Mouse (Mus musculus) layer of hippocampus, adult 8-10 months (tissue): ENCODE results near the gene Fam122a. TPM values are rescaled to one million over a fixed set of nuclear protein-coding genes. Genes with fewer than 3 reads are reported as not detected.

Source experiments
- DNase-seq, 2 experiments: peaks; one replicate each; pipeline ENCODE4 v3.0.0; 2022; ENCODE audit warnings: low spot score in 2 of 2
- total RNA-seq, 4 experiments: library from RNA; stranded (reverse); gene quantifications; 2 replicates each; pipeline ENCODE4 v1.2.4; 2022

Gene Fam122a
- total RNA-seq, 4 experiments from 2014 or later: 27.1 to 30.4 (median 29.0) TPM

- no peak for DNase-seq
These were observed 45.8 kb downstream of the Fam122a start for GRCm38 (mm10) chr19:24431381-24431780.

- DNase-seq: no peak
These were observed 49.1 kb downstream of the Fam122a start for GRCm38 (mm10) chr19:24428011-24428410.

GRCm38 (mm10) chr19:24427258-24427657, 49.9 kb downstream of the Fam122a start:
- no peak for DNase-seq

GRCm38 (mm10) chr19:24426759-24427181, 50.4 kb downstream of the Fam122a start:
- no peak for DNase-seq

Other genes starting within 250 kb of the Fam122a start
- gene Fxn, start 196.8 kb downstream of the Fam122a start, total RNA-seq: 1 to 10 TPM; 7.4 to 9.5 (median 8.6) TPM
- gene Pip5k1b, start 78.5 kb upstream of the Fam122a start, total RNA-seq: 10 to 100 TPM; 51.7 to 64.3 (median 57.6) TPM
- gene Tmem252, start 196.7 kb upstream of the Fam122a start, total RNA-seq: under 1 TPM; 0.12 to 0.49 (median 0.39) TPM